Mouse (Mus musculus): ENCODE results near the gene Usf3. TPM values are rescaled to one million over a fixed set of nuclear protein-coding genes. Genes with fewer than 3 reads are reported as not detected.

Gene Usf3
- polyA plus RNA-seq, 1 experiment, result 12.6 TPM

DNA sequence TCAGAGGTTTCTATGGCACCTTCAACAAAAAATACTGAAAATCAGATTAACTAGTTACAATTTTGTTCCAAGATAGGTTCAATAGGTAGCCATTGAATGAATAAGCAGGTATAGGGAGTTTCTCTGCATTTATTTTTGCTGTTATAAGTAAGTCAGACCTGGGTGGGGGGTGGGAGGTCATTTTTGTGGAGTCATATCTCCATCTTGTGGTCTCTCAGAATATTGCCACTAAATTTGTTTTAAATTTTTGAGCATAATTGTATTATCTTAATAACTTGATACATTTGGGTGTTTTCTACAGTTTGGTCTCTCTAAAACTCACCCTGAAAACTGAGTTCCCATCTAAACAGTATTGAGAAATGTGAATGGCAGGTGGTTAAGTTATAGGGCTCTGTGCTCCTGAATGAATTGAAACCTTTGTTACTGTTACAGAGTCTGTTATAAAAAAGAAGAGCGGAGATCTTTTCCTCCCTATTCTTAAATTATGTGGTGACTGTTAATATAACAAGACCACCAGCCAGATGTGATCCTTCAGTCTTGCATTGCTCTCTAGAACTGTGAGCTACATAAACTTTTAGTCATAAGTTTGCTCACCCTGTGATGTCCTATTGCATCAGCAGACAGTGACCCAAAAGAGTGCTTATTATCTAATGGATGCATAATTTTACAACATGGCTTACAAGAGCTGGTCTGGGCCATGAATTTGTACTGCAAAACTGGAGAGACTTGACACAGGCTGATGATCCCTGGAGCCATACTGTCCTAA lies 23.9 kb upstream of the Usf3 start:
- WGBS, result 95% methylated on average over 1 of the region's 1 CpGs
- TF ChIP-seq POLR2A (IDR thresholded peaks at IDR 0.05; ENCODE audit: low read depth, low read length) (no peak), CTCF (conservative IDR thresholded peaks at IDR 0.05; ENCODE audit: insufficient read depth, insufficient read length, low read depth, low read length) (no peak)
- Histone ChIP-seq H3K4me1 (ENCODE audit: control insufficient read depth, insufficient read depth, low read length) (no peaks in the 10 kb centered on the region), H3K27ac (ENCODE audit: insufficient read depth, low read depth, low read length) (no peak overlapping the region), H3K4me3 (ENCODE audit: insufficient read depth, low read depth, low read length) (no peak overlapping the region), H3K27me3 (replicated peaks; ENCODE audit: control insufficient read depth, insufficient read depth, low read length) (no peaks in the 10 kb centered on the region), H3K36me3 (ENCODE audit: control insufficient read depth, insufficient read depth, low read length) (no peaks in the 10 kb centered on the region)
- DNase-seq, result no peak

DNA sequence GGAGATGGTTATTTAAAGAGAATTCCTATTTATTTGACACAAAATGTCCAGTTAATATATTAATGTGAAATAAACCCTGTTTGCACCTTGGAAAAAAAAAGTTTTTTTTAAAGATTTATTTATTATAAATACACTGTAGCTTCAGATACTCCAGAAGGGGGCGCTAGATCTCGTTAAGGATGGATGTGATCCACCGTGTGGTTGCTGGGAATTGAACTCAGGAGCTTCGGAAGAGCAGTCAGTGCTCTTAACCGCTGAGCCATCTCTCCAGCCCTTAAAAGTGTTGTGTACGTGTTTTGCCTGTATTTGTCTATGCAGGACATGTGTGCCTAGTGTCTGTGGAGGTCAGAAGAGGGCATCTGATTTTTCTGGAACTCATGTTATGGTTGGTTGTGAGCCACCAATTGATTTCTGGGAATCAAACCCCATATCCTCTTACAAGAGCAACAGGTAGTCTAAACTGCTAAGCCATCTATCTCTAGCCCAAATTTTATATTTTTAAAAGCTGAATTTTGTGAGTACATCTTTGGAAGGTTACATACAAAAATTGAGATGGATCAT lies 18.5 kb upstream of the Usf3 start:
- no peak overlapping the region for H3K4me3 ChIP-seq (ENCODE audit: insufficient read depth, low read depth, low read length)
- no peak for DNase-seq

DNA sequence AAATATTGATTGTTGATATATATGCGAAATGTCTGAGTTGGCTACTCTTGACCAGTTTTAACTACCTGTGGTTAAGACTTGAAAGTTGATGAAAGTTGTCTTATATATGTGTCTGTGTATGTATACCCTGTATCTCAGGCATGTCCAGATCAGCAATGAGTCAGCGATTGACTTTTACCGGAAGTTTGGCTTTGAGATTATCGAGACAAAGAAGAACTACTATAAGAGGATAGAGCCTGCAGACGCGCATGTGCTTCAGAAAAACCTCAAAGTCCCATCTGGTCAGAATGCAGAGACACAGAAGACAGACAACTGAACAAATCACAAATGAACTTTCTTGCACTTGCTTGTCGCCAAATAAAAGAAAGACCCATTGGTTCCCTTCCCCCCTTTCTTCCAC lies 13.7 kb upstream of the Usf3 start:
- WGBS, result 91% methylated on average over 7 of the region's 7 CpGs
- Histone ChIP-seq H3K27me3 (replicated peaks; ENCODE audit: control insufficient read depth, insufficient read depth, low read length) (no peaks in the 10 kb centered on the region), H3K4me3 (ENCODE audit: insufficient read depth, low read depth, low read length) (no peak overlapping the region), H3K4me1 (ENCODE audit: control insufficient read depth, insufficient read depth, low read length) (no peaks in the 10 kb centered on the region), H3K36me3 (ENCODE audit: control insufficient read depth, insufficient read depth, low read length) (no peaks in the 10 kb centered on the region; the same call in 1 of the 2 replicates), H3K27ac (ENCODE audit: insufficient read depth, low read depth, low read length) (no peak overlapping the region)
- no peak for DNase-seq
- TF ChIP-seq POLR2A (IDR thresholded peaks at IDR 0.05; ENCODE audit: low read depth, low read length) (no peak), CTCF (conservative IDR thresholded peaks at IDR 0.05; ENCODE audit: insufficient read depth, insufficient read length, low read depth, low read length) (no peak)

More for the DNA sequence above, 18.5 kb upstream of the Usf3 start:
- Histone ChIP-seq H3K27me3 (replicated peaks; ENCODE audit: control insufficient read depth, insufficient read depth, low read length) (no peaks in the 10 kb centered on the region), H3K36me3 (ENCODE audit: control insufficient read depth, insufficient read depth, low read length) (no peaks in the 10 kb centered on the region; the same call in 1 of the 2 replicates), H3K4me1 (ENCODE audit: control insufficient read depth, insufficient read depth, low read length) (no peaks in the 10 kb centered on the region), H3K27ac (ENCODE audit: insufficient read depth, low read depth, low read length) (no peak overlapping the region)
- 71% methylated on average over 6 of the region's 6 CpGs for WGBS
- TF ChIP-seq POLR2A (IDR thresholded peaks at IDR 0.05; ENCODE audit: low read depth, low read length) (no peak), CTCF (conservative IDR thresholded peaks at IDR 0.05; ENCODE audit: insufficient read depth, insufficient read length, low read depth, low read length) (no peak)

DNA sequence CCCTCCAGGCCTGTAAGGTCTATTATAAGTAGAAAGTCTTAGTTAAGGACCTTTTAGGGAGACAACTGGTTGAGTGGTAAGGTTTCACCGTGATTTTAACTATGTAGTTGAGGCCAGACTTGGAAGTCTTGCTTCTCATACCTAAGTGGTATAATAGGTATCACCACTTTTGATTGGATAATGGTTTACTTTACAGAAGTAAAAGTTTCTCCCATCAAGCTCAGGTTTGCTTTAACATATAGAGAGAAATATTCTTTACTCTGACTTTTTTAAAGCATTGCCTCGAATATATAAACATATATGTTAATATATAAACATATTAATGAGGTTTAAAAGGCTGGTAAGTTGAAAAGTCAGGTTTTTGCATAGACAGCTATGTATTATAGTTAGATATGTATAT lies 9.2 kb upstream of the Usf3 start:
- 84% methylated on average over 2 of the region's 2 CpGs for WGBS
- H3K4me1 ChIP-seq (ENCODE audit: control insufficient read depth, insufficient read depth, low read length), result no peaks in the 10 kb centered on the region
- H3K4me3 ChIP-seq (ENCODE audit: insufficient read depth, low read depth, low read length), result no peak overlapping the region

DNA sequence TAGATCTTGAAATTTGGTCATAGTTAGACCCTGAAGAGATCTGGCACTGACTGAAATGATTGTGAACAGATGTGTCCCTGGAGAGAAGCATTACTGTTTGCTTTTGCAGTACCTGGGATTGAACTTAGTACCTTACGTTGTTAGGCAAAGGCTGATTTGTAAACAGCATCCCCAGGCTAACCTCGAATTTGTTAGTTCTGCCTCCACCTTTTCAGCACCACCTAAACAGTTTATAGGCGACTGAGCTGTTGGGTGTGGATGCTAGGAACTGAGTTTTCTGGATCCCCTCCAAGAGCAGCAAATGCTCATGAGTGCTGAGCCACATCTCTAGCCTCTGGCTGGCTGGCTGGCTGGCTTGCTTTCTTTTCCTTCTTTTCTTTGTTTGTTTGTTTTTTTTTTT lies 7.9 kb upstream of the Usf3 start:
- no peak for TF ChIP-seq POLR2A (IDR thresholded peaks at IDR 0.05; ENCODE audit: low read depth, low read length)
- TF ChIP-seq CTCF (conservative IDR thresholded peaks at IDR 0.05; ENCODE audit: insufficient read depth, insufficient read length, low read depth, low read length), result no peak
- DNase-seq, result no peak
- H3K4me1 ChIP-seq (ENCODE audit: control insufficient read depth, insufficient read depth, low read length), result no peaks in the 10 kb centered on the region; the same call in 1 of the 2 replicates
- no peaks in the 10 kb centered on the region for H3K36me3 ChIP-seq (ENCODE audit: control insufficient read depth, insufficient read depth, low read length)
- H3K27me3 ChIP-seq (replicated peaks; ENCODE audit: control insufficient read depth, insufficient read depth, low read length), result no peaks in the 10 kb centered on the region
- 50% methylated on average over 3 of the region's 3 CpGs for WGBS
- H3K27ac ChIP-seq (ENCODE audit: insufficient read depth, low read depth, low read length), result no peak overlapping the region
- H3K4me3 ChIP-seq (ENCODE audit: insufficient read depth, low read depth, low read length), result no peak overlapping the region

More for the DNA sequence above, 9.2 kb upstream of the Usf3 start:
- no peak for DNase-seq
- Histone ChIP-seq H3K27ac (ENCODE audit: insufficient read depth, low read depth, low read length) (no peak overlapping the region), H3K36me3 (ENCODE audit: control insufficient read depth, insufficient read depth, low read length) (no peaks in the 10 kb centered on the region; the same call in 1 of the 2 replicates), H3K27me3 (replicated peaks; ENCODE audit: control insufficient read depth, insufficient read depth, low read length) (no peaks in the 10 kb centered on the region)
- TF ChIP-seq CTCF (conservative IDR thresholded peaks at IDR 0.05; ENCODE audit: insufficient read depth, insufficient read length, low read depth, low read length) (no peak), POLR2A (IDR thresholded peaks at IDR 0.05; ENCODE audit: low read depth, low read length) (no peak)

DNA sequence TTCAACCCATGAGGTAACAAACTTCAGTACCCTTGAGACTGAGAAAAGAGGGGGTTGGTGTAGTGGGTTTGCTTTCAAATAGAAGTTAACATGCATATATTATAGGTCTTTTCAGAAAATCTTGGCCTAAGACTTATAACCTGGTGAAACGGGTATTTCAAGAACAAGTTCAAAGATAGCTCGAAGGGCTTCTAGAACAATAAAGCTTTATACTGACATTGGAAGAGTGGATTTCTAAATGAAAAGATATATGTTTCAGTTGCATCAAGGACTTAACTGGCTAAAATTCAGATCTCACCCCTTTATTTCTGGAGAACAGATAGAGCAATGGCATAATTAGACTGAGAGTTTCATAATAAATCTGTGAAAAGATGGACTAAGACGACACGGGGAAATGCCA lies 4.1 kb upstream of the Usf3 start:
- Histone ChIP-seq H3K27me3 (replicated peaks; ENCODE audit: control insufficient read depth, insufficient read depth, low read length) (no peaks in the 10 kb centered on the region), H3K36me3 (ENCODE audit: control insufficient read depth, insufficient read depth, low read length) (no peaks in the 10 kb centered on the region), H3K4me3 (ENCODE audit: insufficient read depth, low read depth, low read length) (no peak overlapping the region), H3K4me1 (ENCODE audit: control insufficient read depth, insufficient read depth, low read length) (no peaks in the 10 kb centered on the region; the same call in 1 of the 2 replicates), H3K27ac (ENCODE audit: insufficient read depth, low read depth, low read length) (no peak overlapping the region)
- TF ChIP-seq POLR2A (IDR thresholded peaks at IDR 0.05; ENCODE audit: low read depth, low read length), result no peak
- TF ChIP-seq CTCF (conservative IDR thresholded peaks at IDR 0.05; ENCODE audit: insufficient read depth, insufficient read length, low read depth, low read length), result no peak
- DNase-seq, result no peak
- WGBS, result 82% methylated on average over 4 of the region's 4 CpGs

Measured in kidney, adult 2 months (tissue).